Mouse (Mus musculus) lung, postnatal 14 days (tissue): ENCODE measurements at regions not wholly inside any gene's neighbourhood (a gene's known extent, or its start where the extent isn't known, plus 50 kb on each side); places are given as distances from the start of the nearest gene placed in this dataset.

Experiments used
- DNase-seq: peaks from one replicate; pipeline ENCODE4 v3.0.0; 2021

- DNase-seq, result peak; percentile 83
Observed at GRCm38 (mm10) chr1:51644399-51644798, 166.2 kb upstream of the Nabp1 start.

- DNase-seq, result no peak
Observed at GRCm38 (mm10) chr1:51643640-51644039, 165.4 kb upstream of the Nabp1 start.

DNA sequence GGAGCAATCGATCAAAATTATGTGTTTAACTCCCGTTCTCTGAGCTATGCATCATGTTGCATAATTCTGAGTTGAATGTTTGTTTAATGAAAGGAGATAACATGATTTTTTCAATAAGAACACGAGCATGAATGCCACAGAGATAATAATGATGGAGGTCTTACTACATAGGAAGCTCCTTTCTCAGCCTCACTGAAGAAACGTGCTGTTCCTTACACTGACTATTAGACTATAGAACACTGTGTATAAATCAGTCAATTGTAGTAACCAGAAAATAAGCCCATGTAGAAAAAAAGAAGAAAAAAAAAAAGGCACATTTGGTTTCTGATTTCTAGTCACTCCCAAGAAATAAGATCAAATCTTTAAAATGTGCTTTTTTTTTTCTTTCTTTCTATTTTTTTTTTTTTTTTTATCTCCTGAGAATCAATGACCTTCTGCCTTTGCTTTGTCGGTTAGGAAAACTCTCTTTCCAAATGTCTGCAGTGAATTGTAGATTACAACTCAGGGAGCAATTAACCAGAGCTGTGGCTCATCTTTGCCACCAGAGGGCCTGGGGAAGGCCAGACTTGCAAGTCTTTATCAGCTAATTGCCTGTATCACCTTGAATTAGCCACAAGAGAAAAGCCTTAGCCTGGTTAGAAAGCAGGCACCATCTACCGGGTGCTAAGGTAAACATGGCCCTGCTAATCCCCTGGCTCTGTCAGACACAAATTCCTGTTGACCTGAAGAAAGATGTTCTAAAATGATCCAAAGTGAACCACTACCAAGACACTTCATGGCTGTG lies 160.5 kb upstream of the Nabp1 start:
- no peak for DNase-seq

DNA sequence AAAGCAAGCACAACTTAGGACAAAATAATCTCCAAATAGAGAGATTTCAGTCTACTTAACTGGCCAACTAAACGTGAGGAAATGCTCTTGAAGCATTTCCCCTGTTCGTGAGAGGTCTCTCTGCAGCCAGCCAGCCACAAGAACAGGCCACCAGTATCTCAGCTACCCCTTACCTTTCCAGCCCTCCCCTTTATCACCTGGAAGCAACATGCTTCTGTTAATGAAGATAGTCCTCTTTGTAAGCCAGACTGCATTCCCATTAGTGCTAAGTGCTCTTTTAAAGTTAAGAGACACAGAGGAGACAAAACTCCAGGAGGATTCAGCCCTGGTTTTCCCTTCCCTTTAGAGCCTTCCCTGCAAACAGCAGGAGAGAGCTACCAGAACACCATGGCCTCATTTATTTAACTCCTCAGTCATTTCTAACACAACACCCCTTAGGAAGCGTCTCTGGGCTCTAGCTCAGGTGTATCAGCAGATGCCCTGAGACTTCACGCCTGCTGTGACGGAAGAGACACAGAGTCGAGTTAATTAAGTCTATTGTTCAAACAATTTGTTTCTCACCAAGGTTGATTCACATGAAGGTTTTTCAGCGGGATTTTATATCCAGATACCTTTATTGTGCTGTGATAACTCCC lies 157.8 kb upstream of the Nabp1 start:
- DNase-seq, result no peak

DNA sequence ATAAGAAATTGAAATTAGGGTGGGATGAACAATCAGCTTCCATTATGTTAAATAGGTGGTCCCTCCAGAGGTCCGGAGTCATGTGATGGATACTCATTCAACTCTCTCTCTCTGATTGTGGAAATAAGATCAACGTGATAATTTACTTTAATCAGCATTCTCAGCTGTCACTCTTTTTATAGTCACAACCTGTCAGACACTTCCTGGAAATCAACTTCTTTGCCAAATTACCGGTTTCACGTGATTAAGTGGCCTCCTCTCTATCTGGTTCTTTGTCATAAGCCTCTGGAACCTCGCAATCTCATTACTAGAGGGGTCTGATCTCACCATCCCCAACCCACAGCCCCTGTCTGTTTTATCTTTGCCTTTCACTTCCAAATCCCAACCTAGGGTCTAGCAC lies 155.6 kb upstream of the Nabp1 start:
- no peak for DNase-seq

DNA sequence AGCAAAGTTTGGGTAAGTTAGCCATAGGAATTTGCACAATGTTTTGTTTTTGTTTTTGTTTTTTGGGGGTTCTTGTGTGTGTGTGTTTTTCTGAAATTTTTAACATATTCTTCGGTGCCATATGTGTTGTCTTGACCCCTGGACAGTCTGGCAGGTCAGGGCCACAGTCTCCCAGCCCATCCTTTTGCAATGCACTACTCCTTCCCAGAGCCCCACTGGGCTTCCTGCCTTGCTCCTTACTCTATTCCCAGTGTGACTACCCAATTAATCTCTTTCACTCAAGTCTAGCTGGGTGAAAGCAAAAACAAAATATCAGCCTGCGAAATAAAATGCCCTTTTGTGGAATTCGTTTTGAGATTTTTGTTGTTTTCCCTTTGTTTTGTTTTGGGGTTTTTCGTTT lies 154.6 kb upstream of the Nabp1 start:
- DNase-seq, result no peak

DNA sequence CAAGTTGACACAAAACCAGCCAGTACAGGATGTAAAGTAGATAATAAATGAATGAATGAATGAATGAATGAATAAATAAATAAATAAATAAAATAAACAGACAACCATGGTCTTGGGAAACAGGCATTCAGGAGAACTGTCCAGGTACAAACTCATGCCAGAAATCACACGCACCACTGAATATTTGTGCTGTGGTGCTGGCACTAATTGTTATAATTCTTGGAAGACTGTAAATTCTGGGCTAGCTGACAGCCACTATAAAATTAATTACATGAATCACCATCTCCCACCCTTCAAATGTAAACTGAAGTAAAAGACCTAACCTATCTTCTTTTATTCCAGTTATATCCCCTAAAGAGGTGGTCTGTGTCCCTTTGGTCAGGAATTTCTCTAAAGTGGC lies 151.6 kb upstream of the Nabp1 start:
- no peak for DNase-seq

- no peak for DNase-seq
Observed at GRCm38 (mm10) chr1:51628137-51628793, 150.0 kb upstream of the Nabp1 start.

- DNase-seq, result no peak
Observed at GRCm38 (mm10) chr1:51626303-51626702, 148.1 kb upstream of the Nabp1 start.

DNA sequence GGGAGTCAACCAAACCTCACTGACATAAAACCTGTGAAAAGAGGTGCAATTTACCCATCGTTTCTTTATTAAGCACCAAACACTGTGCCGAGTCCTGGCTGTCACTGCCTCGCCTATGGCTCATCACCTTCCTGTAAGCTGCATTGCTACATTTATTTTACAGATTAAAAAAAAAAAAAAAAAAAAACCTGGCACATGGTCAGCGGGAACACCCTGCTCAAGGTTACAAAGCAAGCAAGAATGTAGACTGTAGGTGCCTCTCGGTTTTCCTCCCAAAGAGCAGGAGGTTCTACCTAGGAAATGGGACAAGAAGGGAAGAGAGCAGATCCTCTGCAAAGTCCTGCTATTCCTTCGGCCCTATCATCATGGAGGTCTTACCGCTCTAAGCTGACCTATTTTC lies 146.9 kb upstream of the Nabp1 start:
- no peak for DNase-seq

- no peak for DNase-seq
Observed at GRCm38 (mm10) chr1:51624551-51624950, 146.3 kb upstream of the Nabp1 start.

DNA sequence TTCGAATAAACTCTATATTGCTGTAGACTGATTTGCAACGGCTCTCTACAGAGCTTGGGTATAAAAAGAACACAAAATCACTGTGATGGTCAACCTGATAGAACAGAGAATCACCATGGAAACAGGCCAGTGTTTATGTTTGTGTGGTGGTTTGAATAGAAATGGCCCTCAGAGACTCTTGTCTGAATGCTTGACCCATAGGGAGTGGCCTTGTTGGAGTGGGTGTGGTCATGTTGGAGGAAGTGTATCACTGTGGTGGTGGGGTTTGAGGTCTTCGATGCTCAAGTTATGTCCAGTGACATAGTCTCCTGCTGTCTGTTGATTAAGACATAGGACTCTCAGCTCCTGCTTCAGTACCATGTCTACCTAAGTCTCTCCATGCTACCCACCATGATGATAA lies 144.8 kb upstream of the Nabp1 start:
- no peak for DNase-seq

DNA sequence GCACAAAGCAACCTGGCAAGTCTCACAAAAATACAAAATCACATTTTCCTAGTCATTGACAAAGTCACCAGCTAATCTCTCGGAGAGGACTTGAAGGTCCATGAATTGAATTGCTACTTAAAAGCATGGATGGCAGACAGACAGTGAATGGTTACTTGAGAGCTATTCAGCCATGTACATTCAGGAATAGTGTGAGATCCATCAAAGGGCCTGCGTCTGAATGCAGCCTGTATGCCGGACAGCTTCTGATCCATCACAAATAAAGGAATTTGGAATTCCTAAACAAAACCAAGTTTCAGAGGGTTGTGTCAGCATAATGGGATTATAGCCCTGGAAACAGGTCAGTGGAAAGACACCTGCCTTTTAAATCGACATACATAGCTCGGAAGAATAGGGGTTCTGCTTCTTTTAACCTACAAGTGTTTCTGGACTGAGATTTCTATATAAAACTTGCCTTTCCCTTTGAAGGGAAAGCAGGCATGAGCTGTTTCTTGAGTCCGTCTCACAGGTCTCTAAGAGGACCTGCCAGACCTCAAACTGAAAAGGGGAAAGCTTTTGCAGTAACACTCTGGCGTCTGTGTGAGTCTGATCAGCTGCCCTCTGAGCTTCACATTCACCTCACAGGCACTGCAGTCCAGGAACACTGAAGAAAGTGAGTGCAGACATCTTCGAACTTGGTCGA lies 144.1 kb upstream of the Nabp1 start:
- no peak for DNase-seq

GRCm38 (mm10) chr1:51621062-51621461 lies 142.8 kb upstream of the Nabp1 start:
- DNase-seq, result no peak

GRCm38 (mm10) chr1:51617502-51618251 lies 139.5 kb upstream of the Nabp1 start:
- DNase-seq, result no peak

DNA sequence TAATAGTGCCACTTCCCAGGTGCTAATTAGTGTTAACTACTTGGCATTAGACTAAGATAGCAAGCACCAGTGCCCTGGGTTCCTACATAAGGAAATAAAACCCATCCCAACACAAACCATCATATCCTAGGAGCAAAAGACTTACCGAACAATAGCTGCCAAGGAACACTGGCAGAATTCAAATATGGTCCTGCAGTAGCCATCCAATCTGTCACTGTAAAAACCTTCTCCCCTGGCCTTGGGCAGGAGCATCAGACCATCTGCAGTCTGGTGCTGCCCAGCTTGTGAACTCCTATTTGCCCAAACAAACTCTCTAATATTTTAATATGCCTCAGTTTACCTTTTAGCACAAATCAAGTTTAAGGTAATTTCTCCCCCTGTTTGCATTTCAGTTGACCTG lies 137.9 kb upstream of the Nabp1 start:
- no peak for DNase-seq

DNA sequence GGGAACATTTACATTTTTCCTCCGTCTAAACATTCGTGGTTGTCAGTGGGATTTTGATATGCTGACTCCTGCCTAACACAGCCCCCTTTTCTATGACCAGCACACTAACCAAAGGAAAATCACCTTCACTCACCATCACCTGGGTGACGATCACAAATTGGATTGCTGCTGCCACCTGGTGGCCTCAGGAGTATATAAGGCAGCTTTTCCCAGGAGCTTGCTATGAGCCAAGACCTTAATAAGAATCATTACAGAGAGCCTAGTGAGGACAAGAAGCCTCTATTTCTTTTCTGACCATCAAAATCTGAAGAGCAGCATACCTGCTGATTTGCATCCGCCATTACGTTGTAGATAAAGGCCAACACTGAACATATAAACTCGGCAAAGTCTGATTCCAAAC lies 137.3 kb upstream of the Nabp1 start:
- peak; percentile 53 for DNase-seq

- DNase-seq, result no peak
Observed at GRCm38 (mm10) chr1:51614700-51615099, 136.5 kb upstream of the Nabp1 start.

- DNase-seq, result no peak
Observed at GRCm38 (mm10) chr1:51609295-51609694, 131.1 kb upstream of the Nabp1 start.

DNA sequence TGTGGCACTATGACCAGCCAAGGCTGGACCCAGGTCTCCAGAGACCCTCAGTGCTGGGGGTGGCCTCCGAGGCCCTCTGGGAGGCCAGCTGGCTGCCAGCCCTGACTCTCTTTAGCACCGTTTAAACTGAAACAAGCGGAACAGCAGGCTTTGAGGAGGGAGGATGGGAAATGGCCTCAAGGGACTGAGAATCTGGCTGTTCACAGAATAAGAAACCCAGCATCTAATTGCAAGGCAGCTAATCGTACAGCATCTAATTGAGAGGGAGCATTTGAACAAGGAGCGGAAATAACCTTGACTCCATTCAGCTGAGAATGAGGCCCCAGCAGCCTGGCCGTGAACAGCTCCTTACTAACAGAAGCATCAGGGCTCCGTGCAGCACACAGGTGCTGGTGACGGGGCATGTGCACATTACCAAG lies 129.2 kb upstream of the Nabp1 start:
- DNase-seq, result no peak

DNA sequence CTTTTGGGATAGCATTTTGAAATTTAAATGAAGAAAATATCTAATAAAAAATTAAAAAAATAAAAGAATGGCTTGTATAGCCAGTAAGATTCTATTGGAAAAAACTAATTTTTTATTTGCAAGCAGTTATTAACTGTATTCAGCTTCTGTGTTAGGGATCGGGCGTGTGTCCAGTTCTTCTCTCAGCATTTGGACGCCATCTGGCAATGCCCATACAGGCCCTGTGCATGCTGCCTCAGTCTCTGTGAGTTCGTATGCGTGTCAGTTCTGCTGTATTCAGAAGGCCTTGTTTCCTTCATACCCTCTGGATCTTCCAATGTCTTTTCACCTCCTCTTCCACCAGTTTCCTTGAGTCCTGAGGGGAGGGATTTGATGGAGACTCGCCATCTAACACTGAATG lies 123.8 kb upstream of the Nabp1 start:
- no peak for DNase-seq

- DNase-seq, result peak; percentile 17
Observed at GRCm38 (mm10) chr1:51600425-51600824, 122.2 kb upstream of the Nabp1 start.
